Mouse (Mus musculus): ENCODE data around the gene Olfr498.

The Olfr498 gene

GRCm38 (mm10) chr7:108465026-108465425, at the start of gene Olfr498:
Olfr498 (plus strand) TSS chr7:108465326.
- no peak for DNase-seq (ENCODE audit: low read depth, low spot score)

- DNase-seq (ENCODE audit: low read depth, low spot score) = no peak
Observed at GRCm38 (mm10) chr7:108420121-108420520, 45.0 kb upstream of the Olfr498 start, which contains the start of gene Olfr497. Olfr497 (plus strand) TSS chr7:108420421.
